Mouse (Mus musculus): ENCODE measurements around the gene Dok7. TPM values are rescaled to one million over a fixed set of nuclear protein-coding genes. Genes with fewer than 3 reads are reported as not detected.

Gene Dok7
- polyA plus RNA-seq, 1 experiment from 2014 or later, result 1.9 TPM

GRCm38 (mm10) chr5:35060098-35060497, 3.5 kb downstream of the Dok7 start:
- Histone ChIP-seq H3K4me2 (no peak overlapping the region), H3K36me3 (ENCODE audit: poor library complexity, severe bottlenecking) (no peaks in the 10 kb centered on the region), H3K9ac (no peak overlapping the region), H3K4me1 (peaks cover 24% of the 10 kb centered on the region), H3K9me3 (replicated peaks) (no peaks in the 10 kb centered on the region), H3K4me3 (no peak overlapping the region), H3K27ac (no peak overlapping the region), H3K27me3 (peaks cover 42% of the 10 kb centered on the region)
- 81% methylated on average over 3 of the region's 3 CpGs for WGBS
- no peak for ATAC-seq

DNA sequence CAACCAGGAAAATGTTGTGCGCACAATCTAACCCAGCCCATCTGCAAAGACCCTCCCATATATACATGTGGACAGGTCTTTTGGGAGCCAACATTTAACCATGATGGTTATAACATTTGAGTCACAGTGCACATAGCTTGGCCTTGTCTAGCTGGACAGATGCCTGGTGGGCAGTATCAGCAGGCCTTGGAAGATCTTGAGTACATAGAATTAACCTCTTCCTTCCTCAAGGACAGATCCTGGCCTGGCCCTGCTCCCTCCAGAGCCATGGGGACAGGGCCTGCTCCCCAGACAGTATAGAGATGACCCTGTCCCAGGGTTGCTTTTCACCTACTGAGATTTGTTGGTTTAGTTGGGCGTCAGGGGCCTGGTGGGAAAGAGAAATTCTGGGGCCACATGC, 13.3 kb downstream of the Dok7 start:
- Histone ChIP-seq H3K27me3 (no peaks in the 10 kb centered on the region), H3K9ac (no peak overlapping the region), H3K9me3 (replicated peaks) (no peaks in the 10 kb centered on the region), H3K4me1 (peaks cover 9% of the 10 kb centered on the region), H3K4me3 (no peak overlapping the region), H3K36me3 (ENCODE audit: poor library complexity, severe bottlenecking) (no peaks in the 10 kb centered on the region), H3K4me2 (no peak overlapping the region), H3K27ac (no peak overlapping the region)
- 91% methylated on average over 2 of the region's 2 CpGs for WGBS
- ATAC-seq, result no peak

GRCm38 (mm10) chr5:35070314-35070713, 13.7 kb downstream of the Dok7 start:
- no peak for ATAC-seq

DNA sequence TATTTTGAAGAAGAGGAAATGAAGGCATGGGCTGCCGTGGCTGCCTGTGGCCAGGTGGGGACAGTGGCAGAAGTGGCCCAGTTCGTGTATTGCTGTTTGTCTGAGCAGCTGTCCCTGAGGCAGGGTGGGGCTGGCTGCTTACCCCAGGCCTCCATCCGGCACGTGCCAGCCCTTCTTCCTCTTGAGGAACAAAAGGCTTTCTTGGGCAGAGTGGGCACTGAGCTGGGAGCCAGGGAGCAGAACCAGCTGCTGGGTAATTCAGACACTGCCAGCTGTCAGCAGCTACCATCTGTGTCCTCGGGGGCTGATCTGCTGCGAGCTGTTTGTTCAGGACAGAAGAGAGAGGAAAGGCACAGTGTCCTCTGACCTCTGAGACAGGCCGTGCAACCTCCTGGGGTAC, 14.4 kb downstream of the Dok7 start:
- Histone ChIP-seq H3K36me3 (ENCODE audit: poor library complexity, severe bottlenecking) (no peaks in the 10 kb centered on the region), H3K27me3 (no peaks in the 10 kb centered on the region), H3K9me3 (replicated peaks) (no peaks in the 10 kb centered on the region), H3K4me3 (no peak overlapping the region), H3K9ac (peak overlapping the region; percentile 30; the same call in 1 of the 2 replicates), H3K4me2 (no peak overlapping the region), H3K27ac (peak overlapping the region; percentile 25; the same call in 1 of the 2 replicates), H3K4me1 (peaks cover 9% of the 10 kb centered on the region)
- peak; percentile 74; the same call in 1 of the 2 replicates for ATAC-seq
- WGBS, result 53% methylated on average over 7 of the region's 7 CpGs

More at GRCm38 (mm10) chr5:35070314-35070713, 13.7 kb downstream of the Dok7 start:
- Histone ChIP-seq H3K9me3 (replicated peaks) (no peaks in the 10 kb centered on the region), H3K4me2 (no peak overlapping the region), H3K27ac (no peak overlapping the region), H3K4me1 (peaks cover 9% of the 10 kb centered on the region), H3K9ac (no peak overlapping the region), H3K4me3 (no peak overlapping the region), H3K27me3 (no peaks in the 10 kb centered on the region), H3K36me3 (ENCODE audit: poor library complexity, severe bottlenecking) (no peaks in the 10 kb centered on the region)
- 85% methylated on average over 8 of the region's 8 CpGs for WGBS

DNA sequence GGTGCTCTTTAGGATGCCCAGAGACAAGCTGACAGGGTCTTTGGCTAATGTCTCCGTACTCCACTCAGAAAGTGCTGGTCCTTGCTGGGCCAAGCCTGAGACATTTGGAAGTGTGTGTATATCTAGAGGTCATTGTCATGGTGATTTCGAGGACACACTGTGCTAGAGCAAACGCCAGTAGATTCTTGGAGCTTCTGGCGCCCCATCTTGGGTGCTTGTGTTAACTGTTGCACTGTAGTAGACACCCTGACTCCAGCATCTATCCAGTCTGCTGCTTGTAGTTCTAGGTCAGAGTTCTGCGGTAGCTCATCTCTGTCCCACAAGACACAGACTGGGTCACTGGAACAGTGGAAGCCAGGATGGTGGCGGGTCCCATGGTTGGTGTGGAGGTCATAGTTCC, 15.3 kb downstream of the Dok7 start:
- no peaks in the 10 kb centered on the region for H3K27me3 ChIP-seq
- no peaks in the 10 kb centered on the region for H3K9me3 ChIP-seq (replicated peaks)
- WGBS, result 93% methylated on average over 6 of the region's 6 CpGs
- no peaks in the 10 kb centered on the region for H3K36me3 ChIP-seq (ENCODE audit: poor library complexity, severe bottlenecking)
- H3K4me1 ChIP-seq, result peaks cover 9% of the 10 kb centered on the region
- no peak overlapping the region for H3K9ac ChIP-seq
- no peak overlapping the region for H3K27ac ChIP-seq
- H3K4me2 ChIP-seq, result no peak overlapping the region
- no peak for ATAC-seq
- H3K4me3 ChIP-seq, result no peak overlapping the region

- no peaks in the 10 kb centered on the region for H3K36me3 ChIP-seq (ENCODE audit: poor library complexity, severe bottlenecking)
- H3K4me3 ChIP-seq, result no peak overlapping the region
- WGBS, result 84% methylated on average over 11 of the region's 11 CpGs
- H3K4me1 ChIP-seq, result peaks cover 9% of the 10 kb centered on the region
- no peak overlapping the region for H3K27ac ChIP-seq
- ATAC-seq, result no peak
- H3K9ac ChIP-seq, result no peak overlapping the region
- no peaks in the 10 kb centered on the region for H3K9me3 ChIP-seq (replicated peaks)
- no peak overlapping the region for H3K4me2 ChIP-seq
- H3K27me3 ChIP-seq, result peaks cover 3% of the 10 kb centered on the region; the same call in 1 of the 2 replicates
Measured at GRCm38 (mm10) chr5:35073235-35073634, 16.7 kb downstream of the Dok7 start.

GRCm38 (mm10) chr5:35073992-35074391, 17.4 kb downstream of the Dok7 start:
- no peak for ATAC-seq
- peaks cover 9% of the 10 kb centered on the region for H3K4me1 ChIP-seq
- WGBS, result 69% methylated on average over 9 of the region's 9 CpGs

GRCm38 (mm10) chr5:35076369-35076768, 19.8 kb downstream of the Dok7 start:
- Histone ChIP-seq H3K9ac (no peak overlapping the region), H3K4me3 (no peak overlapping the region), H3K27ac (no peak overlapping the region), H3K9me3 (replicated peaks) (no peaks in the 10 kb centered on the region), H3K4me1 (peaks cover 2% of the 10 kb centered on the region), H3K36me3 (ENCODE audit: poor library complexity, severe bottlenecking) (no peaks in the 10 kb centered on the region), H3K27me3 (peaks cover 24% of the 10 kb centered on the region), H3K4me2 (no peak overlapping the region)
- ATAC-seq, result no peak
- 74% methylated on average over 1 of the region's 1 CpGs for WGBS

More at GRCm38 (mm10) chr5:35073992-35074391, 17.4 kb downstream of the Dok7 start:
- no peak overlapping the region for H3K9ac ChIP-seq
- no peak overlapping the region for H3K4me2 ChIP-seq
- no peak overlapping the region for H3K27ac ChIP-seq
- H3K36me3 ChIP-seq (ENCODE audit: poor library complexity, severe bottlenecking), result no peaks in the 10 kb centered on the region
- H3K9me3 ChIP-seq (replicated peaks), result no peaks in the 10 kb centered on the region
- H3K27me3 ChIP-seq, result peaks cover 11% of the 10 kb centered on the region
- H3K4me3 ChIP-seq, result no peak overlapping the region

DNA sequence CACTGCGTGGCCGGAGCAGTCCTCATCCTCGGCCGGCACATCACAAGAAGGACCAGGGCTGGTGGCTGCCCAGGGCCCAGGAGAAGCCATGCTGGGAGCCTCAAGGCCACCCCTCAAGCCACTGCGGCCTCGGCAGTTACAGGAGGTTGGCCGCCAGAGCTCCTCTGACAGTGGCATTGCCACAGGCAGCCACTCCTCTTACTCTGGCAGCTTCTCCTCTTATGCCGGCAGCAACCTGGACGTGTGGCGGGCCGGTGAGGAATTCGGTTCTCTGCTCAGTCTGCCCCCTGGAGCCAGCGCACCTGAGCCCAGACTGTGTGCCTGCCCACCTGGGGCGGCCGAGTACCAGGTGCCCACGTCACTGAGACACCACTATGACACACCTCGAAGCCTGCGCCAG, 22.5 kb downstream of the Dok7 start:
- no peaks in the 10 kb centered on the region for H3K9me3 ChIP-seq (replicated peaks)
- no peaks in the 10 kb centered on the region; the same call in 1 of the 2 replicates for H3K4me1 ChIP-seq
- 27% methylated on average over 18 of the region's 18 CpGs for WGBS
- ATAC-seq, result no peak
- H3K27me3 ChIP-seq, result peaks cover 24% of the 10 kb centered on the region
- H3K36me3 ChIP-seq (ENCODE audit: poor library complexity, severe bottlenecking), result no peaks in the 10 kb centered on the region
- H3K4me2 ChIP-seq, result no peak overlapping the region
- no peak overlapping the region for H3K4me3 ChIP-seq
- no peak overlapping the region for H3K27ac ChIP-seq
- no peak overlapping the region for H3K9ac ChIP-seq

- no peak for ATAC-seq
- Histone ChIP-seq H3K36me3 (ENCODE audit: poor library complexity, severe bottlenecking) (no peaks in the 10 kb centered on the region), H3K9me3 (replicated peaks) (no peaks in the 10 kb centered on the region), H3K27me3 (peaks cover 4% of the 10 kb centered on the region; the same call in 1 of the 2 replicates), H3K9ac (no peak overlapping the region), H3K4me2 (no peak overlapping the region), H3K27ac (no peak overlapping the region), H3K4me1 (no peaks in the 10 kb centered on the region), H3K4me3 (no peak overlapping the region)
- WGBS, result 82% methylated on average over 3 of the region's 3 CpGs
Measured at GRCm38 (mm10) chr5:35084913-35085312, 28.3 kb downstream of the Dok7 start.

DNA sequence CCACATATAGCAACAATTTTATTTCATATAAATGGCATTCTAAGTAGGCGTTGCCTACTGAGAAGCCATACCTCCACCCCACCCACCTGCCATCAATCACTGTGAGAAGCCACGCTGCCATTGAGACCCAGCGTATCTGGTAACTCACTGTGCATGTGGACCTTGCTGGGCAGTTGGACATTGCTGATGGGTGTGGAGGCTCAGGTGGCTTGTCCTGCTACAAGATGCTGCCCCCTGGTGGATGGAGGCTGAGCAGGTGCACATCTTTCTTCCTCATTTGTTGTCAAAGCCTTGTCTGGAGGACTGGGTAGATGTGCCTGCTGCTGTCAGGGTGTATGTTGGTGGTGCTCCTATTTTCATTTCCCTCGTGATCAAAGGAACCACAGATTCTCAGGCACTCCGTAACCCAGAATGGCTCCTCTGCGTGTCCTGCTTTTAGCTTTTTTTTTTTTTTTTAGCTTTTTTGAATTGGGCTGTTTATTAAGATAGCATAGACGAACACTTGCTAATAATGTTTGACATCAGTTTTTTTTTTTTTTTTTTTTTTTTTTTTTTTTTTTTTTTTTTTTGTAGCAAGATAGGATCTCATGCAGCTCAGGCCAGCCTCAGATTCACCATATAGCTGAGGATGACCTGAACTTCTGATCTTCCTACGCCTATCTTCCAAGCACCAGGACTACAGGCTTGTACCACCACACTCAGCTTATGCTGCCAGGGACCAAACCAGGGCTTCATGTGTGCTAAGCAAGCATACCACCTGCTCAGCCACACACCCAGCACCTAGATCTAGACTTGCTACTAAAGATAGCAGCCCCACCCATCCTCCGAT, 32.4 kb downstream of the Dok7 start:
- no peaks in the 10 kb centered on the region for H3K9me3 ChIP-seq (replicated peaks)
- H3K4me3 ChIP-seq, result no peak overlapping the region
- H3K4me2 ChIP-seq, result no peak overlapping the region
- H3K27me3 ChIP-seq, result no peaks in the 10 kb centered on the region
- WGBS, result 75% methylated on average over 9 of the region's 9 CpGs
- H3K36me3 ChIP-seq (ENCODE audit: poor library complexity, severe bottlenecking), result peaks cover 38% of the 10 kb centered on the region
- ATAC-seq, result peak; percentile 55; the same call in 1 of the 2 replicates
- H3K4me1 ChIP-seq, result no peaks in the 10 kb centered on the region
- no peak overlapping the region for H3K9ac ChIP-seq
- no peak overlapping the region for H3K27ac ChIP-seq

GRCm38 (mm10) chr5:35089614-35089963, 33.0 kb downstream of the Dok7 start:
- H3K4me1 ChIP-seq, result no peaks in the 10 kb centered on the region
- no peak for ATAC-seq
- H3K4me3 ChIP-seq, result no peak overlapping the region
- H3K9ac ChIP-seq, result no peak overlapping the region
- 83% methylated on average over 5 of the region's 5 CpGs for WGBS
- H3K36me3 ChIP-seq (ENCODE audit: poor library complexity, severe bottlenecking), result peaks cover 43% of the 10 kb centered on the region
- H3K9me3 ChIP-seq (replicated peaks), result no peaks in the 10 kb centered on the region
- H3K27ac ChIP-seq, result no peak overlapping the region
- no peak overlapping the region for H3K4me2 ChIP-seq
- no peaks in the 10 kb centered on the region for H3K27me3 ChIP-seq

DNA sequence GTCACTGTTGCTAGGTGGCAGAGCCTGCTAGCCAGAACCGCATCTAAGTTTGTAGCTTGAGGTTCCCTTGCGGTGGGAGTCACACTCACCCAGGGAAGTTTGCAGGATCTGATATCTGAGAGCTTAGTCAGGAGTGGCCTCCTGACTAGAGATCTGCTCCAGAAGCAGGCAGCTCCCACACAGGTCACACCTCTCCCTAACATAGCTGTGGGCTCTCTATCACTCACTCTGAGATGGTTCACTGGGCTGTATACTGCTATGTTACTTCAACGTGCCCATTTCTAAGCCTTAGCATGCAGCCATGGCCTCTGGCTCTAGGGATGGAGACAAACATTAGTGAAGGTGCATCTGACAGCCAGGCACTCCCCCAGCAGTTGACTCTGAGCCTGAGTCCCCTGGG, 35.1 kb downstream of the Dok7 start:
- Histone ChIP-seq H3K4me3 (no peak overlapping the region), H3K4me1 (no peaks in the 10 kb centered on the region), H3K27ac (no peak overlapping the region), H3K36me3 (ENCODE audit: poor library complexity, severe bottlenecking) (peaks cover 63% of the 10 kb centered on the region), H3K9me3 (replicated peaks) (no peaks in the 10 kb centered on the region), H3K4me2 (no peak overlapping the region), H3K27me3 (no peaks in the 10 kb centered on the region), H3K9ac (no peak overlapping the region)
- no peak for ATAC-seq
- 96% methylated on average over 3 of the region's 3 CpGs for WGBS
